Mouse (Mus musculus) bone marrow macrophage, adult 2 months (primary cell): ENCODE data around the gene Dnase1l2. TPM values are rescaled to one million over a fixed set of nuclear protein-coding genes. Genes with fewer than 3 reads are reported as not detected.

Experiments
- H3K27ac ChIP-seq: 2 replicates; pipeline ENCODE4 v1.5.1; 2012; ENCODE audit warnings: low read depth, low read length; ENCODE audit not compliant: insufficient read depth
- H3K4me1 ChIP-seq: 2 replicates; pipeline ENCODE4 v1.6.1; 2012; ENCODE audit warnings: low read length; ENCODE audit not compliant: control insufficient read depth, insufficient read depth
- H3K4me3 ChIP-seq: 2 replicates; pipeline ENCODE4 v1.5.1; 2012; ENCODE audit warnings: mild to moderate bottlenecking, low read length, moderate library complexity; ENCODE audit not compliant: insufficient read depth
- CTCF ChIP-seq: IDR thresholded peaks from 2 replicates; pipeline ENCODE4 v1.5.1; 2012; ENCODE audit warnings: low read depth, mild to moderate bottlenecking, low read length, moderate library complexity
- POLR2A ChIP-seq: IDR thresholded peaks from 2 replicates; pipeline ENCODE4 v1.6.1; 2012; ENCODE audit warnings: mild to moderate bottlenecking, low read depth, low read length, borderline replicate concordance
- polyA plus RNA-seq: library from polyadenylated mRNA; stranded (reverse); fragments of >200 nt; gene quantifications from 2 replicates; pipeline ENCODE4 v1.2.4, GENCODE M21; 2012; ENCODE audit not compliant: missing spikeins, insufficient read depth, insufficient read length

Dnase1l2 gene
- polyA plus RNA-seq, 1 experiment: 3.3 TPM

GRCm38 (mm10) chr17:24454756-24455522, 12.0 kb upstream of the Dnase1l2 start:
- TF ChIP-seq POLR2A: 0 out of 2 replicates have a peak, but pooled peaks have one; percentile 69
- TF ChIP-seq CTCF: no peak
- peak overlapping the region; percentile 87 for H3K4me3 ChIP-seq
- peaks cover 17% of the 10 kb centered on the region for H3K4me1 ChIP-seq
- H3K27ac ChIP-seq: peak overlapping the region; percentile 89

- H3K27ac ChIP-seq: no peak overlapping the region
- H3K4me1 ChIP-seq: peaks cover 17% of the 10 kb centered on the region
- H3K4me3 ChIP-seq: peak overlapping the region; percentile 87
- TF ChIP-seq CTCF (no peak), POLR2A (no peak)
These were observed 11.4 kb upstream of the Dnase1l2 start for GRCm38 (mm10) chr17:24454218-24454755.

GRCm38 (mm10) chr17:24453372-24453771, 10.5 kb upstream of the Dnase1l2 start:
- TF ChIP-seq CTCF (no peak), POLR2A (no peak)
- Histone ChIP-seq H3K27ac (no peak overlapping the region), H3K4me1 (peaks cover 17% of the 10 kb centered on the region), H3K4me3 (no peak overlapping the region)

- H3K27ac ChIP-seq: no peak overlapping the region
- H3K4me3 ChIP-seq: no peak overlapping the region
- H3K4me1 ChIP-seq: peaks cover 33% of the 10 kb centered on the region
- no peak for TF ChIP-seq CTCF
- TF ChIP-seq POLR2A: no peak
These were observed 8.3 kb upstream of the Dnase1l2 start for GRCm38 (mm10) chr17:24451220-24451619.

GRCm38 (mm10) chr17:24449507-24449906, 6.6 kb upstream of the Dnase1l2 start:
- peaks cover 26% of the 10 kb centered on the region for H3K4me1 ChIP-seq
- no peak overlapping the region for H3K27ac ChIP-seq
- no peak overlapping the region for H3K4me3 ChIP-seq
- TF ChIP-seq CTCF (no peak), POLR2A (no peak)

- H3K4me3 ChIP-seq: no peak overlapping the region
- TF ChIP-seq CTCF: no peak
- no peak for TF ChIP-seq POLR2A
- peak overlapping the region; percentile 30; the same call in 1 of the 2 replicates for H3K27ac ChIP-seq
- H3K4me1 ChIP-seq: peaks cover 16% of the 10 kb centered on the region
These were observed 3.7 kb upstream of the Dnase1l2 start for GRCm38 (mm10) chr17:24446590-24446989.

- no peak overlapping the region for H3K27ac ChIP-seq
- peaks cover 16% of the 10 kb centered on the region for H3K4me1 ChIP-seq
- TF ChIP-seq POLR2A (no peak), CTCF (no peak)
- no peak overlapping the region for H3K4me3 ChIP-seq
These were observed 504 bp upstream of the Dnase1l2 start for GRCm38 (mm10) chr17:24443409-24443808.

- Histone ChIP-seq H3K27ac (no peak overlapping the region), H3K4me3 (no peak overlapping the region), H3K4me1 (peaks cover 8% of the 10 kb centered on the region)
- TF ChIP-seq POLR2A (no peak), CTCF (no peak)
These were observed 798 bp downstream of the Dnase1l2 start for GRCm38 (mm10) chr17:24442107-24442506.

- Histone ChIP-seq H3K27ac (no peak overlapping the region), H3K4me3 (no peak overlapping the region), H3K4me1 (no peaks in the 10 kb centered on the region)
- TF ChIP-seq CTCF (0 out of 2 replicates have a peak, but pooled peaks have one; percentile 13), POLR2A (no peak)
These were observed 1.8 kb downstream of the Dnase1l2 start for GRCm38 (mm10) chr17:24441148-24441547.

- Histone ChIP-seq H3K4me1 (no peaks in the 10 kb centered on the region), H3K4me3 (no peak overlapping the region), H3K27ac (no peak overlapping the region)
- TF ChIP-seq CTCF (no peak), POLR2A (no peak)
These were observed 2.5 kb downstream of the Dnase1l2 start for GRCm38 (mm10) chr17:24440377-24440776.
